Mouse (Mus musculus): ENCODE results near the gene Bcl11b. TPM values are rescaled to one million over a fixed set of nuclear protein-coding genes. Genes with fewer than 3 reads are reported as not detected.

Bcl11b gene
- polyA plus RNA-seq, 1 experiment from 2014 or later: 2.6 TPM

DNA sequence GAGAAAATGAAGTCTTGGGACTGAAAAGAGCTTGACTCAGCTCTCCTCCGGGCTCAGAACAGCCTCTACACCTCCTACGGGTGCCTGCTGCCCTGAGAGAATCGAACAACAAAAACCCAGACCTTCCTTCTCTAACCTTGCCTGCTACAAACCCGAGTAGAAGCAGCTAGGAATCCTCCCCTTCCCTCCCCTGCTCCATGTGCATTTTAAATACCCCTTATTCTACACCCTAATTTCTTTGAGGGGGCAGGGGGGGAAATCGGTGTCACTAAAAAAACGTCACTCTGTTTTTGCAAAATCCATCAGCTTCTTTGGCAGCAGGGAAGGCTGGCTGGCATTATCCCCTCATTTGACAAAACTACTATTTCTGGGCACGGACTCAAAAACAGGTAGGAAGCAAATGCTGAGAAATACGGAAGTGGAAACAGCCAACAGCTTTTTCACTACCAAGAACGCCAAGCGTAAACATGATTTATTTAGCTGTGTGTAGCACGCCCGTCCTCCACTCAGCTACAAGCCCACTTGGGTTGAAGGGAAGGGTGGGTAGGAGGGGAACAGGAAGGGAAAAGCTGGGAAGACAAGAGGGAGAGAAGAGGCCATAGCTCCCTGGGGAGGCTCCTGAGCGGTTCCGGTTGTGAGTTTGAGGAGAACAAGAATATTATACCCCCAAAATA, 27.4 kb downstream of the Bcl11b start:
- Histone ChIP-seq H3K9ac (replicated peaks; ENCODE audit: low read length) (peak overlapping the region; percentile 28), H3K4me2 (replicated peaks; ENCODE audit: low read depth, low read length) (peak overlapping the region; percentile 51), H3K27me3 (ENCODE audit: insufficient read depth, low read length) (no peaks in the 10 kb centered on the region), H3K4me3 (ENCODE audit: low read length) (peak overlapping the region; percentile 28), H3K27ac (ENCODE audit: low read length) (0 out of 2 replicates have a peak overlapping the region, but pooled peaks have one; percentile 1), H3K4me1 (ENCODE audit: insufficient read depth, low read length) (peaks cover 70% of the 10 kb centered on the region), H3K36me3 (ENCODE audit: insufficient read depth, low read length) (no peaks in the 10 kb centered on the region), H3K9me3 (ENCODE audit: low read length) (no peaks in the 10 kb centered on the region)
- no peak for ATAC-seq (ENCODE audit: low FRiP score, low TSS enrichment)
- WGBS: 18% methylated on average over 14 of the region's 14 CpGs

DNA sequence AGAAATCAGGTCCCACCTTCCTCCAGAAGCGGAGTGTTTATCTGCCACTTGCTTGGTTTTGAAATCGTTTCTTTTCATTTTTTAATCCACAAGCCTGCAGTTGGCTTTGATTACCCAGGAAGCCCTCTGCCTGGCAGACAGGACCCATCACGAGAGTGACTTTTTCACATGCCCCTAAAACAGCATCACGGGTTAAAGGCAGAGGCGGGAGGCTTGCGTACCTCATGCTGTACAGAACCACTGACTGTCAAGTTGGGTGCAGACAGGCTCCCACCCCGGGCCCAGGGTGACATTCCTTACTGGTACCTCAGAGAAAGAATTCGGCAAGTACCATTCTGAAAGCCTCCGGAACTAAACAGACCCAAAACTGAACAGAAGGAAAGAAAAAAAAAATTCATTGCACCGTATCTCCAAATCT, 27.9 kb downstream of the Bcl11b start:
- Histone ChIP-seq H3K4me1 (ENCODE audit: insufficient read depth, low read length) (peaks cover 65% of the 10 kb centered on the region), H3K9ac (replicated peaks; ENCODE audit: low read length) (no peak overlapping the region), H3K9me3 (ENCODE audit: low read length) (no peaks in the 10 kb centered on the region), H3K4me2 (replicated peaks; ENCODE audit: low read depth, low read length) (peak overlapping the region; percentile 51; the same call in 1 of the 2 replicates), H3K36me3 (ENCODE audit: insufficient read depth, low read length) (no peaks in the 10 kb centered on the region), H3K27ac (ENCODE audit: low read length) (no peak overlapping the region), H3K27me3 (ENCODE audit: insufficient read depth, low read length) (no peaks in the 10 kb centered on the region), H3K4me3 (ENCODE audit: low read length) (no peak overlapping the region)
- no peak for ATAC-seq (ENCODE audit: low FRiP score, low TSS enrichment)
- WGBS: 71% methylated on average over 10 of the region's 10 CpGs

DNA sequence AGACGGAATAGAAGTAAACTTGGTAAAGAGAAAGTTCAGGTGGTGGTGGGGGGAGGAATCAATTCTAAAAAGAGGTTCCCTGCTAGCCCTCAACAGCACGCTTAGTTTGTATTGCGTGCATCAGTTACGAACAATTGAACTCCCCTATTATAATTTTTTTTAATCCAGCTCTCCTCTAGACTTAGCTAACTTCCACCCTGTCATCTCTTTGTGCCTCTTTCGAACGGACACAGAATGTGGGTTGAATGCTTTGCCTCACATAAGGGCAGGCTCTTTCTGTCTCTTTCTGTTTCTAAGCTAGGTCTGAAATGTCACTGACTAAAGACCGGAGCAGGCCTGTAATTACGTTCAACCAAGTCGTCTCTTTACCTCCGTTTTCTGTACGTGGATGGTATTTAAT, 28.9 kb downstream of the Bcl11b start:
- Histone ChIP-seq H3K9me3 (ENCODE audit: low read length) (no peaks in the 10 kb centered on the region), H3K4me3 (ENCODE audit: low read length) (no peak overlapping the region), H3K27me3 (ENCODE audit: insufficient read depth, low read length) (no peaks in the 10 kb centered on the region), H3K36me3 (ENCODE audit: insufficient read depth, low read length) (no peaks in the 10 kb centered on the region), H3K4me2 (replicated peaks; ENCODE audit: low read depth, low read length) (no peak overlapping the region), H3K27ac (ENCODE audit: low read length) (no peak overlapping the region), H3K4me1 (ENCODE audit: insufficient read depth, low read length) (peaks cover 57% of the 10 kb centered on the region), H3K9ac (replicated peaks; ENCODE audit: low read length) (no peak overlapping the region)
- WGBS: 84% methylated on average over 11 of the region's 11 CpGs
- ATAC-seq (ENCODE audit: low FRiP score, low TSS enrichment): no peak

- Histone ChIP-seq H3K4me1 (ENCODE audit: insufficient read depth, low read length) (peaks cover 54% of the 10 kb centered on the region), H3K9ac (replicated peaks; ENCODE audit: low read length) (no peak overlapping the region)
Measured at GRCm38 (mm10) chr12:107973556-107974140, 29.8 kb downstream of the Bcl11b start.

DNA sequence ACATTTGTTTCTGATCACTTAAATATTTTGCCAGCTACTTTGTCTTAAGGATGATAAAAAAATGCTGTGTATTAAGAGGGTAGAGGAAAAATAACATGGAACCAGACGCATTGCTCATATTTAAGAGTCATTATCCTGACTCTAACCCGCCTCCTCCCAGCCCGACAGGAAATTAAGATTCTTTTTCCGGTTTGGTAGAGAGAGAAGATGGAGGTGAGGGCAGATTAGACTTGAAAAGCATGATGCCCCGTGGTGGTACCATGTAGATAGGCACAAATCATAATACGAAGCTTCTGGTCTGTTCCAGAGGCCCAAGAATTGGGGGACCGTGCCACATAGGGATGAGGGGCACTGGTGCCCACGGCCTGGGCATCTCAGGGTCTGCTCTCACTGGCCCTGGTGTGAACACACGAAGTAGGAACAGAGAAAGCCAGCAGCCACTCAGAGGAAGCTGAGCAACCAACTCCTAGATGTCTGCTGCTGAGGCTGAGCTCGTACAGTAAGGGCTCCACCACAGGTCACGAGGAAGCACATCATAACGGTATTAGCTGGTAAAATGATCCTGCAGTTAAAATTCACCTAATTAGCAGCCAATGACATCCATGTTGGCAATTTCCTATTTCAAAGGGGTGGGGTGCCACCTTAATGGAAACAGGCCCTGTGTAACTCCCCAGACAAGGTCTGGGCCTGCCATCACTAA, 32.2 kb downstream of the Bcl11b start:
- Histone ChIP-seq H3K27me3 (ENCODE audit: insufficient read depth, low read length) (no peaks in the 10 kb centered on the region), H3K9ac (replicated peaks; ENCODE audit: low read length) (no peak overlapping the region), H3K36me3 (ENCODE audit: insufficient read depth, low read length) (no peaks in the 10 kb centered on the region), H3K27ac (ENCODE audit: low read length) (no peak overlapping the region), H3K4me3 (ENCODE audit: low read length) (no peak overlapping the region), H3K4me2 (replicated peaks; ENCODE audit: low read depth, low read length) (no peak overlapping the region), H3K9me3 (ENCODE audit: low read length) (no peaks in the 10 kb centered on the region), H3K4me1 (ENCODE audit: insufficient read depth, low read length) (peaks cover 30% of the 10 kb centered on the region)
- ATAC-seq (ENCODE audit: low FRiP score, low TSS enrichment): no peak
- WGBS: 70% methylated on average over 12 of the region's 12 CpGs

More at GRCm38 (mm10) chr12:107973556-107974140, 29.8 kb downstream of the Bcl11b start:
- no peak overlapping the region for H3K4me3 ChIP-seq (ENCODE audit: low read length)
- H3K27me3 ChIP-seq (ENCODE audit: insufficient read depth, low read length): no peaks in the 10 kb centered on the region
- 39% methylated on average over 11 of the region's 11 CpGs for WGBS
- ATAC-seq (ENCODE audit: low FRiP score, low TSS enrichment): no peak
- H3K9me3 ChIP-seq (ENCODE audit: low read length): no peaks in the 10 kb centered on the region
- no peaks in the 10 kb centered on the region for H3K36me3 ChIP-seq (ENCODE audit: insufficient read depth, low read length)
- H3K27ac ChIP-seq (ENCODE audit: low read length): 0 out of 2 replicates have a peak overlapping the region, but pooled peaks have one; percentile 14
- H3K4me2 ChIP-seq (replicated peaks; ENCODE audit: low read depth, low read length): no peak overlapping the region

GRCm38 (mm10) chr12:107970637-107971036, 32.8 kb downstream of the Bcl11b start:
- H3K4me2 ChIP-seq (replicated peaks; ENCODE audit: low read depth, low read length): no peak overlapping the region
- H3K27ac ChIP-seq (ENCODE audit: low read length): no peak overlapping the region
- no peak overlapping the region for H3K9ac ChIP-seq (replicated peaks; ENCODE audit: low read length)
- H3K27me3 ChIP-seq (ENCODE audit: insufficient read depth, low read length): no peaks in the 10 kb centered on the region
- H3K4me1 ChIP-seq (ENCODE audit: insufficient read depth, low read length): peaks cover 24% of the 10 kb centered on the region
- ATAC-seq (ENCODE audit: low FRiP score, low TSS enrichment): no peak
- no peaks in the 10 kb centered on the region for H3K36me3 ChIP-seq (ENCODE audit: insufficient read depth, low read length)
- H3K9me3 ChIP-seq (ENCODE audit: low read length): no peaks in the 10 kb centered on the region
- WGBS: 58% methylated on average over 12 of the region's 12 CpGs
- no peak overlapping the region for H3K4me3 ChIP-seq (ENCODE audit: low read length)

- Histone ChIP-seq H3K27me3 (ENCODE audit: insufficient read depth, low read length) (no peaks in the 10 kb centered on the region), H3K27ac (ENCODE audit: low read length) (no peak overlapping the region), H3K4me1 (ENCODE audit: insufficient read depth, low read length) (peaks cover 25% of the 10 kb centered on the region), H3K36me3 (ENCODE audit: insufficient read depth, low read length) (no peaks in the 10 kb centered on the region), H3K4me3 (ENCODE audit: low read length) (no peak overlapping the region), H3K9me3 (ENCODE audit: low read length) (no peaks in the 10 kb centered on the region), H3K4me2 (replicated peaks; ENCODE audit: low read depth, low read length) (peak overlapping the region; percentile 20; the same call in 1 of the 2 replicates), H3K9ac (replicated peaks; ENCODE audit: low read length) (no peak overlapping the region)
- 50% methylated on average over 18 of the region's 18 CpGs for WGBS
- ATAC-seq (ENCODE audit: low FRiP score, low TSS enrichment): no peak
Measured at GRCm38 (mm10) chr12:107969841-107970371, 33.5 kb downstream of the Bcl11b start.

GRCm38 (mm10) chr12:107969126-107969525, 34.3 kb downstream of the Bcl11b start:
- Histone ChIP-seq H3K4me2 (replicated peaks; ENCODE audit: low read depth, low read length) (no peak overlapping the region), H3K9me3 (ENCODE audit: low read length) (no peaks in the 10 kb centered on the region), H3K9ac (replicated peaks; ENCODE audit: low read length) (no peak overlapping the region), H3K36me3 (ENCODE audit: insufficient read depth, low read length) (no peaks in the 10 kb centered on the region), H3K27ac (ENCODE audit: low read length) (no peak overlapping the region), H3K27me3 (ENCODE audit: insufficient read depth, low read length) (no peaks in the 10 kb centered on the region), H3K4me1 (ENCODE audit: insufficient read depth, low read length) (peaks cover 23% of the 10 kb centered on the region), H3K4me3 (ENCODE audit: low read length) (no peak overlapping the region)
- ATAC-seq (ENCODE audit: low FRiP score, low TSS enrichment): no peak
- whole genome bisulfite sequencing: 65% methylated on average over 8 of the region's 8 CpGs

- no peaks in the 10 kb centered on the region for H3K36me3 ChIP-seq (ENCODE audit: insufficient read depth, low read length)
- peaks cover 20% of the 10 kb centered on the region for H3K4me1 ChIP-seq (ENCODE audit: insufficient read depth, low read length)
- no peak overlapping the region for H3K4me3 ChIP-seq (ENCODE audit: low read length)
- no peak overlapping the region for H3K4me2 ChIP-seq (replicated peaks; ENCODE audit: low read depth, low read length)
- H3K9me3 ChIP-seq (ENCODE audit: low read length): no peaks in the 10 kb centered on the region
- no peak for ATAC-seq (ENCODE audit: low FRiP score, low TSS enrichment)
- no peaks in the 10 kb centered on the region for H3K27me3 ChIP-seq (ENCODE audit: insufficient read depth, low read length)
- H3K9ac ChIP-seq (replicated peaks; ENCODE audit: low read length): no peak overlapping the region
- WGBS: 77% methylated on average over 3 of the region's 3 CpGs
- H3K27ac ChIP-seq (ENCODE audit: low read length): no peak overlapping the region
Measured at GRCm38 (mm10) chr12:107968331-107968730, 35.1 kb downstream of the Bcl11b start.

Measured in kidney, embryonic 16.5 days (tissue).